Mouse (Mus musculus) regulatory T cell (primary cell): ENCODE measurements around the gene Ppm1h.

Experiments used
- in situ Hi-C: fragments of 300-600 bp; cut with MboI, MseI; formaldehyde crosslinking; loops from one replicate; pipeline ENCODE4 v1.15.1; 2025; ENCODE audit warnings: high pct_unique_total_duplicates

The Ppm1h gene

GRCm38 (mm10) chr10:122743361-122743760, 64.8 kb downstream of the Ppm1h start:
- in situ Hi-C loops = no loop called here

- in situ Hi-C loops = no loop called here
Observed at GRCm38 (mm10) chr10:122744970-122745369, 66.4 kb downstream of the Ppm1h start.

- in situ Hi-C loops = no loop called here
Observed at GRCm38 (mm10) chr10:122746211-122746610, 67.6 kb downstream of the Ppm1h start.

GRCm38 (mm10) chr10:122747151-122747925, 68.8 kb downstream of the Ppm1h start:
- in situ Hi-C loops = no loop called here

- in situ Hi-C loops = no loop called here
Observed at GRCm38 (mm10) chr10:122748361-122748951, 69.9 kb downstream of the Ppm1h start.

GRCm38 (mm10) chr10:122749071-122749470, 70.5 kb downstream of the Ppm1h start:
- in situ Hi-C loops = no loop called here

GRCm38 (mm10) chr10:122749876-122750275, 71.3 kb downstream of the Ppm1h start:
- in situ Hi-C loops = no loop called here

- in situ Hi-C loops = no loop called here
Observed at GRCm38 (mm10) chr10:122752950-122753923, 74.7 kb downstream of the Ppm1h start.

- in situ Hi-C loops = no loop called here
Observed at GRCm38 (mm10) chr10:122753924-122754307, 75.4 kb downstream of the Ppm1h start.

- in situ Hi-C loops = no loop called here
Observed at GRCm38 (mm10) chr10:122754967-122755366, 76.4 kb downstream of the Ppm1h start.

- in situ Hi-C loops = no loop called here
Observed at GRCm38 (mm10) chr10:122756879-122757530, 78.4 kb downstream of the Ppm1h start.

- in situ Hi-C loops = no loop called here
Observed at GRCm38 (mm10) chr10:122757727-122758126, 79.2 kb downstream of the Ppm1h start.

GRCm38 (mm10) chr10:122758346-122758745, 79.8 kb downstream of the Ppm1h start:
- in situ Hi-C loops = no loop called here

GRCm38 (mm10) chr10:122759729-122760128, 81.2 kb downstream of the Ppm1h start:
- in situ Hi-C loops = loop anchor here (10.0 kb wide), 1 partner anchor 195 kb away; no protein-coding TSS in a partner anchor

- in situ Hi-C loops = loop anchor here (10.0 kb wide), 1 partner anchor 196 kb away; no protein-coding TSS in a partner anchor
Observed at GRCm38 (mm10) chr10:122760469-122761307, 82.1 kb downstream of the Ppm1h start.

- in situ Hi-C loops = loop anchor here (10.0 kb wide), 1 partner anchor 198 kb away; no protein-coding TSS in a partner anchor
Observed at GRCm38 (mm10) chr10:122762772-122763511, 84.4 kb downstream of the Ppm1h start.

- in situ Hi-C loops = loop anchor here (10.0 kb wide), 1 partner anchor 199 kb away; no protein-coding TSS in a partner anchor
Observed at GRCm38 (mm10) chr10:122763596-122763995, 85.0 kb downstream of the Ppm1h start.

GRCm38 (mm10) chr10:122764653-122765052, 86.1 kb downstream of the Ppm1h start:
- in situ Hi-C loops = loop anchor here (10.0 kb wide), 1 partner anchor 200 kb away; no protein-coding TSS in a partner anchor

- in situ Hi-C loops = loop anchor here (10.0 kb wide), 1 partner anchor 201 kb away; no protein-coding TSS in a partner anchor
Observed at GRCm38 (mm10) chr10:122765521-122765920, 87.0 kb downstream of the Ppm1h start.
